Mouse (Mus musculus) liver, postnatal 0 days (tissue): ENCODE measurements around the gene H2-Oa. TPM values are rescaled to one million over a fixed set of nuclear protein-coding genes. Genes with fewer than 3 reads are reported as not detected.
A peak's percentile ranks its signal among the peaks of the same experiment; 100 is the strongest.

ENCODE experiments used
- ATAC-seq: fragments of 200-750 bp; cut with Nextera tagmentation; 2 replicates; pipeline ENCODE4 v1.8.0; 2017; ENCODE audit warnings: mild to moderate bottlenecking, moderate library complexity
- DNase-seq: peaks from one replicate; pipeline ENCODE4 v3.0.0-alpha.2; 2016
- H3K27ac ChIP-seq: fragments of 300-500 bp; sonication (generic); 2 replicates; pipeline ENCODE4 v1.5.1; 2014; ENCODE audit warnings: antibody characterized with exemption, moderate library complexity, mild to moderate bottlenecking, low read depth
- H3K27me3 ChIP-seq: fragments of 300-500 bp; sonication (generic); 2 replicates; pipeline ENCODE4 v1.6.1; 2014; ENCODE audit warnings: low read length, control low read depth, mixed read lengths; ENCODE audit not compliant: insufficient read depth
- H3K36me3 ChIP-seq: fragments of 300-500 bp; sonication (generic); replicated peaks from 2 replicates; pipeline ENCODE4 v1.6.1; 2014; ENCODE audit warnings: mild to moderate bottlenecking, control low read depth, low read length, moderate library complexity, mixed read lengths; ENCODE audit not compliant: insufficient read depth
- H3K4me1 ChIP-seq: fragments of 300-500 bp; sonication (generic); 2 replicates; pipeline ENCODE4 v1.6.1; 2014; ENCODE audit warnings: antibody characterized with exemption, mild to moderate bottlenecking, control low read depth; ENCODE audit not compliant: insufficient read depth
- H3K4me2 ChIP-seq: fragments of 300-500 bp; sonication (generic); 2 replicates; pipeline ENCODE4 v1.6.1; 2014; ENCODE audit warnings: low read depth, mild to moderate bottlenecking, low read length, moderate library complexity, mixed read lengths
- H3K4me3 ChIP-seq: fragments of 300-500 bp; sonication (generic); 2 replicates; pipeline ENCODE4 v1.5.1; 2014; ENCODE audit warnings: low read depth, low read length
- H3K9ac ChIP-seq: fragments of 300-500 bp; sonication (generic); replicated peaks from 2 replicates; pipeline ENCODE4 v1.6.1; 2014; ENCODE audit warnings: mild to moderate bottlenecking, moderate library complexity
- H3K9me3 ChIP-seq: fragments of 300-500 bp; sonication (generic); 2 replicates; pipeline ENCODE4 v1.6.1; 2016; ENCODE audit warnings: mild to moderate bottlenecking, control low read depth, low read length, mixed read lengths
- CTCF ChIP-seq: sonication (generic); IDR thresholded peaks from 2 replicates; pipeline ENCODE4 v1.5.1; 2016; ENCODE audit warnings: antibody characterized with exemption, low read depth
- EP300 ChIP-seq: IDR thresholded peaks from 2 replicates; pipeline ENCODE4 v1.6.1; 2016; ENCODE audit warnings: antibody characterized with exemption, low read depth, mild to moderate bottlenecking
- WGBS: fragments of 180-500 bp; shearing (Covaris S2); extraction: QIAGEN DNeasy Blood & Tissue Kit; methylation state at CpG from one replicate; pipeline ENCODE4 v1.1.7; 2014; ENCODE audit not compliant: insufficient replicate concordance; 5-methylcytosine and 5-hydroxymethylcytosine counted together
- polyA plus RNA-seq: library from polyadenylated mRNA; unstranded; fragments of >200 nt; fragmentation: Nextera tagmentation; extraction: Ambion mirVana; gene quantifications from 2 replicates; pipeline ENCODE4 v1.2.1, GENCODE M21; 2015

Gene H2-Oa
- 0.72 and 0.85 TPM in 2 replicates for polyA plus RNA-seq

DNA sequence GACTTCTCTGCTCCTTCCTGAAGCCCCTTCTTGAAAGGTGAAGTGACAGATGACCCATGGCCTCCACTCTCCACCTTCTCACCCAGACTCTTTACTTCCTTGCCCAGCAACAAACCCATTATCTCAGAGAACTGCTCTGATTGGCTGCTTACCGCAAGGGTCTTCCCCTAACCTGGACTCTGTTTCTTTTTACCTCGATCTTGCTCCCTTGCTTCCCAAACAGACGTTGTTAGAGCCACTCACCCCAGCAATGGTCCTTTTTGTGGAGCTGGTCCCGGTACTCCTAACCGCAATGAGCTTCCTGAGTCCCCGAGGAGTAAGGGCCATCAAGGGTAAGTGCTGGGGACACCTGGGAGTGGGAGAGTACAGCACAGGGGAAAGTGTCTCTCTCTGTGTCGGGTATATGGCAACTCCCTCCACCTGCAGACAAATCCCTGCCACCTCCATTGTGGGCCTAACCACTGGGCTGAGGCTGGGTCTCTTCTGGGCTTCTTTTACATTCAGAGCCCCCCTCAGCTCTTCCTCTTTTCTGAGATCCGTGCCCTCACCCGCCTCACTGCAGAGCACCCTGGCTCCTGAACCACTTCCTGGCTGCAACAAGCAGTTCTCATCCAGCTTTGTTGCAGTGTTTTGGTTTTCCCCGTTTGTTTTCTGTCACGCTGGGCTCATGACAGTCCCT is at the start of gene H2-Oa:
Gene H2-Oa, plus strand, starts transcription at position 144 of the 679 bp plus-strand sequence.
- Histone ChIP-seq H3K9me3 (no peaks in the 10 kb centered on the region), H3K4me1 (0 out of 2 replicates have a peak, but pooled peaks cover 4% of the 10 kb centered on the region), H3K27me3 (no peaks in the 10 kb centered on the region), H3K4me2 (peak within 1 kb of the TSS; percentile 52), H3K9ac (0 out of 2 replicates have a peak within 1 kb of the TSS, but pooled peaks have one; percentile 30), H3K27ac (0 out of 2 replicates have a peak within 1 kb of the TSS, but pooled peaks have one; percentile 39), H3K4me3 (0 out of 2 replicates have a peak within 1 kb of the TSS, but pooled peaks have one; percentile 15), H3K36me3 (no peaks in the 10 kb centered on the region)
- DNase-seq, result no peak
- no peak for ATAC-seq
- WGBS, result 13% methylated on average over 11 of the region's 11 CpGs
- TF ChIP-seq CTCF (no peak), EP300 (no peak)

DNA sequence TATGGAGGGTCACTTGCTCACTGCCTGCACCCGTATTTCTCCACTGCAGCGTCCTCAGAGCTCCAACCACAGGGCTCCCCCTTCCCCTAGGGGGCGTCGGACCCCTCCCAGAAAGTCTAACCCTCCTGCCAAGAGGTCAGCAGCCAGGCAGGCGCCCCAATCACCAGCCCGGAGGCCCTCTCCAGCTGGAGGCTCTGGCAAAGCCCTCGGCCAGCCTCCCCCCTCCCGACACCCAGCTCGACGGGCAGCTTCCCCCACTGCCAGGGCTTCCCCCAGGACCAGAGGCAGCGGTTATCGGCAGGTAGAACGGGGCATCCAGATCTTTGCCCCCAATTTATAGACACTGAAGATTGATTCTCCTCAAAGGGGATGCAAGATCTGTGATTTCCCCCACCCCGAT is 46.2 kb upstream of the H2-Oa start:
- Histone ChIP-seq H3K4me2 (no peak overlapping the region), H3K9ac (no peak overlapping the region), H3K36me3 (no peaks in the 10 kb centered on the region), H3K4me3 (no peak overlapping the region), H3K27ac (no peak overlapping the region), H3K9me3 (peaks cover 8% of the 10 kb centered on the region), H3K27me3 (0 out of 2 replicates have a peak, but pooled peaks cover 5% of the 10 kb centered on the region), H3K4me1 (no peaks in the 10 kb centered on the region)
- DNase-seq (no peak), ATAC-seq (no peak)
- TF ChIP-seq EP300, result no peak
- no peak for TF ChIP-seq CTCF
- WGBS, result 73% methylated on average over 14 of the region's 14 CpGs

DNA sequence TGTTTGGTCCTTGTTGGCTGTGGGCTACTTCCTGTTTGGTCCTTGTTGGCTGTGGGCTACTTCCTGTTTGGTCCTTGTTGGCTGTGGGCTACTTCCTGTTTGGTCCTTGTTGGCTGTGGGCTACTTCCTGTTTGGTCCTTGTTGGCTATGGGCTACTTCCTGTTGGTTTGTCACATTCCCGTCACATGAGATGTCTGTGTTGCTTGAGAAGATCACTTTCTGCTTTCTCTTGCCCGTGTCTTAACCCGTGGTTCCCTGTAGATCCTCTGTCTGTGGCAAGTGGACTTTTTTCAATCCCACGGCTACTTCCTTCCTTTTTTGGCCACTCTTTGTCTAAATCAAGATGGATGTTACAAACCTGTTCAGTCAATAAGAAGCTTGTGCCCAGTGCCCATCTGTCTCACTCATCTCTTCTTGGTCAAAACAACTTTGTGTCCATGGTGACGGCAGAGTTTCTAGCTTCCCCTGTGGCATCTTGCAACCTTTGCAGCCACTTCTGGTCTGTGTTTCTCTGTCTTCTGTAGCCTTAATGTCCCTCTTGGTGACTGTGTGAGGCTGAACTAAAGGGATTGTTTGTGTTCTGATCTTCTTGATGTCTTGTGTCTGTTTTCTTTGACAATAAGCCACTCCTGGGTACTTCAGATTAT is 44.6 kb upstream of the H2-Oa start:
- no peak overlapping the region for H3K9ac ChIP-seq
- no peak for ATAC-seq
- peaks cover 8% of the 10 kb centered on the region for H3K9me3 ChIP-seq
- WGBS, result 55% methylated on average over 5 of the region's 5 CpGs
- no peak overlapping the region for H3K4me2 ChIP-seq
- no peaks in the 10 kb centered on the region for H3K4me1 ChIP-seq
- no peaks in the 10 kb centered on the region for H3K27me3 ChIP-seq
- H3K36me3 ChIP-seq, result no peaks in the 10 kb centered on the region
- H3K27ac ChIP-seq, result peak overlapping the region; percentile 31
- TF ChIP-seq CTCF (no peak), EP300 (no peak)
- no peak overlapping the region for H3K4me3 ChIP-seq
- DNase-seq, result no peak

DNA sequence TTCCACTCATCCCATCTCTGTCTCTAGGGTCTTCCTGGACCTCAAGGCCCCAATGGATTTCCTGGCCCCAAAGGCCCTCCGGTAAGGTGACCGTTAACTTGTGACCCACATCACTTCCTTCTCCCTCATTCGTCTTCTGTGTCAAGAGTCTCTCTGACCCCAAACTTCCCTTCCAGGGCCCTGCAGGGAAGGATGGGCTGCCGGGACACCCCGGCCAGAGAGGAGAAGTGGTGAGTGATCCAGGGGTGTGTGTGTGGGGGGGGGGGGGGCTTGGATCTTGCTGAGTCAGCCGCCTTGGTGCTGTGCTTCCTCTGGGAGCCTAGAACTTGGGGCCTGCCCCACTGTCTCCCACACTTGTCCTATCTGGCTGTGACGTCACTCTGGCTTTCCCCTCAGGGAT is 34.9 kb upstream of the H2-Oa start:
- Histone ChIP-seq H3K9ac (no peak overlapping the region), H3K4me2 (no peak overlapping the region), H3K36me3 (no peaks in the 10 kb centered on the region), H3K4me3 (no peak overlapping the region), H3K9me3 (no peaks in the 10 kb centered on the region), H3K4me1 (no peaks in the 10 kb centered on the region), H3K27me3 (no peaks in the 10 kb centered on the region), H3K27ac (no peak overlapping the region)
- DNase-seq (peak; percentile 40), ATAC-seq (peak; percentile 36)
- 29% methylated on average over 7 of the region's 7 CpGs for whole genome bisulfite sequencing
- no peak for TF ChIP-seq EP300
- no peak for TF ChIP-seq CTCF

DNA sequence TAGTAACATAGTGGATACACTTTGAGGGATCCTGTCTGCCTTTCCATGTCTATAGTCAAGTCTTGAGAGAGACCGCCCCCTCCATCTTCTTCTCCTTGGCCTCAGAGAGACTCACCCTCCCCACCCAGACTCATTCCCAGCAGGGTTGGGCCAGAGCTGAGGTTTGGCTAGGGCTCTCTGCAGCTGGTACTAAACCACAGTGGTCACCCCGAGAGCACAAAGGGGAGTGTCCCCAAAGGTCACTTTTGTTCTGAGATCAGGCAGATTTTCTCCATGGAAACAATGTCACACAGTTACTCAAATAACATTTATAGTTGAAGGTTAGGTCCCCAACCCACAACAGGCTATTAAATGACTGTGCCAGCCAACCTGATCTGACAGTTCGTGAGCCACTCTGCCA is 23.3 kb upstream of the H2-Oa start:
- no peak for ATAC-seq
- no peak for DNase-seq
- Histone ChIP-seq H3K4me3 (no peak overlapping the region), H3K4me2 (no peak overlapping the region), H3K27ac (no peak overlapping the region), H3K4me1 (0 out of 2 replicates have a peak, but pooled peaks cover 2% of the 10 kb centered on the region), H3K36me3 (no peaks in the 10 kb centered on the region), H3K9ac (no peak overlapping the region), H3K27me3 (no peaks in the 10 kb centered on the region), H3K9me3 (no peaks in the 10 kb centered on the region)
- TF ChIP-seq CTCF, result no peak
- 44% methylated on average over 3 of the region's 3 CpGs for WGBS

DNA sequence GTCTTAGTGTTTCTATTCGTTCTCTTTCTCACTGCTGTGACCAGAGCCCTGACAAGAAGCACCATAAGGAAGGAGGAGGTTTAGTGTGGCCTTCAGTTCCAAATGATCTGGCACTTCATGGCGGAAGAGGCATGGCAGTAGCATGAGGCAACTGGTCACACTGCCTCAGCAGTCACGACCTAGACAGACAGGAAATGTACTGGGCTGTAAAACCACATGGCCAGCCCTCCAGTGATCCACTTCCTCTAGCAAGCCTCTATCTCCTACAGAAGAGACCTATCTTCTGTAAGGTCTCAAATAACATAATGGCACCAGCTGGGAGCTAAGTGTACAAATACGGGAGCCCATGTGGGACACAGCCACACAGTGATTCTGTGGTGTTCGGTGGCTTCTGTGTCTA is 20.0 kb upstream of the H2-Oa start:
- no peaks in the 10 kb centered on the region for H3K36me3 ChIP-seq
- no peak overlapping the region for H3K4me2 ChIP-seq
- 0 out of 2 replicates have a peak, but pooled peaks cover 2% of the 10 kb centered on the region for H3K4me1 ChIP-seq
- 52% methylated on average over 5 of the region's 5 CpGs for WGBS
- H3K9me3 ChIP-seq, result no peaks in the 10 kb centered on the region
- H3K27me3 ChIP-seq, result peaks cover 15% of the 10 kb centered on the region
- TF ChIP-seq CTCF (no peak), EP300 (no peak)
- no peak overlapping the region for H3K27ac ChIP-seq
- ATAC-seq (peak; percentile 31; the same call in 1 of the 2 replicates), DNase-seq (no peak)
- no peak overlapping the region for H3K9ac ChIP-seq
- H3K4me3 ChIP-seq, result no peak overlapping the region
